Mouse (Mus musculus) forebrain, embryonic 16.5 days (tissue): ENCODE measurements around the gene Sytl1. TPM values are rescaled to one million over a fixed set of nuclear protein-coding genes. Genes with fewer than 3 reads are reported as not detected.

Experiments used
- polyA plus RNA-seq: library from polyadenylated mRNA; unstranded; fragments of >200 nt; fragmentation: Nextera tagmentation; extraction: Ambion mirVana; gene quantifications from 2 replicates; pipeline ENCODE4 v1.2.1, GENCODE M21; 2015

Gene Sytl1
- polyA plus RNA-seq, 1 experiment from 2014 or later: 0.52 TPM

Other genes starting within 250 kb of the Sytl1 start
- 27.0 and 31.5 TPM in 2 replicates for gene Wasf2, start 132.6 kb downstream of the Sytl1 start, polyA plus RNA-seq
- 0.88 and 1.1 TPM in 2 replicates for gene Cd164l2, start 51.0 kb downstream of the Sytl1 start, polyA plus RNA-seq
- gene Gpr3, start 50.6 kb downstream of the Sytl1 start, polyA plus RNA-seq: 0.57 and 1.4 TPM in 2 replicates
- gene Map3k6, start 22.3 kb downstream of the Sytl1 start, polyA plus RNA-seq: 2.1 and 2.3 TPM in 2 replicates
- 112 and 124 TPM in 2 replicates for gene Tmem222, start 14.7 kb upstream of the Sytl1 start, polyA plus RNA-seq
- gene Wdtc1, start 90.4 kb upstream of the Sytl1 start, polyA plus RNA-seq: 16.2 and 19.3 TPM in 2 replicates
- 8.1 and 10.7 TPM in 2 replicates for gene Slc9a1, start 106.6 kb upstream of the Sytl1 start, polyA plus RNA-seq
- 0.09 and 0.14 TPM in 2 replicates for gene Tent5b, start 217.0 kb upstream of the Sytl1 start, polyA plus RNA-seq
- 6.5 and 9.2 TPM in 2 replicates for gene Trnp1, start 235.4 kb upstream of the Sytl1 start, polyA plus RNA-seq